Comparison of ENCODE assay signal across 26 mouse cellular contexts in the genomic region with DNA sequence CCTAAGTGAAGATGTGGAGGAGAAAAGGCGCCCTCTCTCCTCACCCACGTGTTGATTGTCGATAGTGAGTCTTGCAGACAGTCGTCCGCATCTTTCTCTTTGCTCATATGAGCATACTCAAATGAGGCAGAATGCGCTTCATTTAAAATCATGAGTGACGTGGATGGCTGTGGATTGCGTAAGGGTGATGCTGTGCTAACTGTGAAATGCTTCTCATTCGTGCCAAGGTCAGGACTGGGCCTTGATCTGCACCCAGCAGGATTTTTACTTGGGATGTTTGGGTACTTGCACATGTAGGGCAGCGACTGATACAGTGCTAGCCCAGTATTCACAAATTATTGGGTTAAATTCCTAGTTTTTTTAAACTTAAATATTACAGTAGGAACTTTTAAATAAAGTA. TPM values are rescaled to one million over a fixed set of nuclear protein-coding genes. Genes with fewer than 3 reads are reported as not detected.
"Had no signal": no experiment of that assay in that cellular context is flagged by ENCODE, and none has a peak within 500 bp of the region (broad histone marks: within the 10 kb centered on the region; RNA-seq: fewer than 3 reads in every experiment).

No protein-coding gene starts in this region.

- H3K4me3 ChIP-seq: limb, embryonic 10.5 days; limb, embryonic 13.5 days; midbrain, embryonic 12.5 days; midbrain, embryonic 15.5 days; neural tube, embryonic 12.5 days; neural tube, embryonic 15.5 days had no signal

- H3K9me3 ChIP-seq: limb, embryonic 10.5 days; limb, embryonic 13.5 days; midbrain, embryonic 12.5 days; midbrain, embryonic 15.5 days; neural tube, embryonic 12.5 days; neural tube, embryonic 15.5 days had no signal

- H3K27ac ChIP-seq: limb, embryonic 10.5 days; limb, embryonic 13.5 days; liver, embryonic 14.5 days; macrophage; midbrain, embryonic 12.5 days; midbrain, embryonic 15.5 days; neural tube, embryonic 12.5 days; neural tube, embryonic 15.5 days; stomach, postnatal 0 days had no signal

- H3K36me3 ChIP-seq: limb, embryonic 10.5 days; limb, embryonic 13.5 days; midbrain, embryonic 12.5 days; midbrain, embryonic 15.5 days; neural tube, embryonic 12.5 days; neural tube, embryonic 15.5 days had no signal

- H3K9ac ChIP-seq: limb, embryonic 13.5 days; liver, embryonic 14.5 days; liver, postnatal 0 days; lung, embryonic 14.5 days; midbrain, embryonic 12.5 days; midbrain, embryonic 15.5 days; neural tube, embryonic 12.5 days; neural tube, embryonic 15.5 days had no signal

- ATAC-seq: liver, postnatal 0 days; lung, postnatal 0 days; midbrain, embryonic 15.5 days had no signal

- H3K27me3 ChIP-seq: limb, embryonic 13.5 days; midbrain, embryonic 12.5 days; midbrain, embryonic 15.5 days; neural tube, embryonic 12.5 days had no signal

- DNase-seq: kidney, adult 9 months; kidney, postnatal 14 days; kidney, postnatal 4 days; layer of hippocampus, adult 9-11 months; liver, postnatal 0 days; lung, embryonic 14.5 days; right cerebral cortex, adult 18-20 months; right cerebral cortex, postnatal 14 days; right cerebral cortex, postnatal 4 days; thymus, adult 2 months; thymus, postnatal 25 days had no signal

- H3K4me2 ChIP-seq: limb, embryonic 13.5 days; liver, embryonic 11.5 days; lung, embryonic 14.5 days; midbrain, embryonic 12.5 days; midbrain, embryonic 15.5 days; neural tube, embryonic 12.5 days; neural tube, embryonic 15.5 days had no signal

RNA-seq across cellular contexts. Expression of gene Ttc29, which starts 56.2 kb away (rescaled TPM):
- total RNA-seq: left cerebral cortex, adult 18-20 months; megakaryocyte, adult 5-6 weeks had no signal
- polyA plus RNA-seq: kidney, embryonic 16.5 days; limb, embryonic 10.5 days; liver, embryonic 11.5 days; liver, embryonic 14.5 days; liver, postnatal 0 days; lung, embryonic 14.5 days; macrophage; midbrain, embryonic 12.5 days; neural tube, embryonic 12.5 days; stomach, embryonic 14.5 days; stomach, postnatal 0 days; thymus, adult 2 months had no signal
